Mouse (Mus musculus): ENCODE measurements around the gene Fam161a.
A peak's percentile ranks its signal among the peaks of the same experiment; 100 is the strongest.

The Fam161a gene

GRCm38 (mm10) chr11:22990393-22991126 lies 16.8 kb upstream of the Fam161a start, which contains the start of gene Cct4:
TSS of gene Cct4 (plus strand) at chr11:22990519.
- peak; percentile 94 for DNase-seq (ENCODE audit: low spot score)

- DNase-seq (ENCODE audit: low spot score) = no peak
These were observed 16.0 kb upstream of the Fam161a start for GRCm38 (mm10) chr11:22991218-22991835.

GRCm38 (mm10) chr11:22994271-22994670 lies 13.1 kb upstream of the Fam161a start:
- no peak for DNase-seq (ENCODE audit: low spot score)

GRCm38 (mm10) chr11:22995461-22995860 lies 11.9 kb upstream of the Fam161a start:
- DNase-seq (ENCODE audit: low spot score) = no peak

- no peak for DNase-seq (ENCODE audit: low spot score)
These were observed 9.0 kb upstream of the Fam161a start for GRCm38 (mm10) chr11:22998308-22998707.

GRCm38 (mm10) chr11:23005276-23005675 lies 2.1 kb upstream of the Fam161a start:
- no peak for DNase-seq (ENCODE audit: low spot score)

- DNase-seq (ENCODE audit: low spot score) = no peak
These were observed 208 bp upstream of the Fam161a start for GRCm38 (mm10) chr11:23007166-23007480.

- peak; percentile 68 for DNase-seq (ENCODE audit: low spot score)
These were observed 971 bp downstream of the Fam161a start for GRCm38 (mm10) chr11:23008181-23008823.

- DNase-seq (ENCODE audit: low spot score) = no peak
These were observed 1.5 kb downstream of the Fam161a start for GRCm38 (mm10) chr11:23008824-23009200.

- no peak for DNase-seq (ENCODE audit: low spot score)
These were observed 5.8 kb downstream of the Fam161a start for GRCm38 (mm10) chr11:23013096-23013495.

- no peak for DNase-seq (ENCODE audit: low spot score)
These were observed 6.4 kb downstream of the Fam161a start for GRCm38 (mm10) chr11:23013580-23014294.

- DNase-seq (ENCODE audit: low spot score) = no peak
These were observed 7.7 kb downstream of the Fam161a start for GRCm38 (mm10) chr11:23014996-23015395.

GRCm38 (mm10) chr11:23017943-23018342 lies 10.6 kb downstream of the Fam161a start:
- no peak for DNase-seq (ENCODE audit: low spot score)

- no peak for DNase-seq (ENCODE audit: low spot score)
These were observed 12.9 kb downstream of the Fam161a start for GRCm38 (mm10) chr11:23020116-23020770.

- DNase-seq (ENCODE audit: low spot score) = no peak
These were observed 13.5 kb downstream of the Fam161a start for GRCm38 (mm10) chr11:23020841-23021240.

- no peak for DNase-seq (ENCODE audit: low spot score)
These were observed 15.8 kb downstream of the Fam161a start for GRCm38 (mm10) chr11:23023155-23023554.

GRCm38 (mm10) chr11:23024169-23024568 lies 16.8 kb downstream of the Fam161a start:
- no peak for DNase-seq (ENCODE audit: low spot score)

- no peak for DNase-seq (ENCODE audit: low spot score)
These were observed 21.6 kb downstream of the Fam161a start for GRCm38 (mm10) chr11:23028957-23029356.

GRCm38 (mm10) chr11:23029399-23029798 lies 22.1 kb downstream of the Fam161a start:
- no peak for DNase-seq (ENCODE audit: low spot score)

GRCm38 (mm10) chr11:23047252-23047651 lies 39.9 kb downstream of the Fam161a start:
- DNase-seq (ENCODE audit: low spot score) = no peak

GRCm38 (mm10) chr11:23047663-23048582 lies 40.6 kb downstream of the Fam161a start:
- DNase-seq (ENCODE audit: low spot score) = no peak

All from ovary, postnatal 14 days (tissue).